Mouse (Mus musculus) heart, embryonic 12.5 days (tissue): ENCODE data around the gene Daam1. TPM values are rescaled to one million over a fixed set of nuclear protein-coding genes. Genes with fewer than 3 reads are reported as not detected.

ENCODE experiments used
- ATAC-seq: fragments of 200-750 bp; cut with Nextera tagmentation; 2 replicates; pipeline ENCODE4 v1.8.0; 2017; ENCODE audit warnings: moderate TSS enrichment, moderate library complexity; ENCODE audit not compliant: insufficient number of reproducible peaks, low FRiP score
- H3K27ac ChIP-seq: fragments of 300-500 bp; sonication (generic); 2 replicates; pipeline ENCODE4 v1.5.1; 2016; ENCODE audit warnings: mild to moderate bottlenecking, moderate library complexity; ENCODE audit not compliant: poor library complexity, severe bottlenecking
- H3K27me3 ChIP-seq: fragments of 300-500 bp; sonication (generic); replicated peaks from 2 replicates; pipeline ENCODE4 v1.6.1; 2016; ENCODE audit warnings: mild to moderate bottlenecking, moderate library complexity
- H3K36me3 ChIP-seq: fragments of 300-500 bp; sonication (generic); 2 replicates; pipeline ENCODE4 v1.6.1; 2016; ENCODE audit warnings: mild to moderate bottlenecking, moderate library complexity
- H3K4me1 ChIP-seq: fragments of 300-500 bp; sonication (generic); replicated peaks from 2 replicates; pipeline ENCODE4 v1.6.1; 2016; ENCODE audit warnings: mild to moderate bottlenecking
- H3K4me2 ChIP-seq: fragments of 300-500 bp; sonication (generic); 2 replicates; pipeline ENCODE4 v1.6.1; 2016; ENCODE audit warnings: mild to moderate bottlenecking, moderate library complexity
- H3K4me3 ChIP-seq: fragments of 300-500 bp; sonication (generic); 2 replicates; pipeline ENCODE4 v1.5.1; 2016; ENCODE audit warnings: mild to moderate bottlenecking
- H3K9ac ChIP-seq: fragments of 300-500 bp; sonication (generic); 2 replicates; pipeline ENCODE4 v1.6.1; 2016; ENCODE audit warnings: mild to moderate bottlenecking, moderate library complexity
- H3K9me3 ChIP-seq: fragments of 300-500 bp; sonication (generic); replicated peaks from 2 replicates; pipeline ENCODE4 v1.6.1; 2016; ENCODE audit warnings: mild to moderate bottlenecking, moderate library complexity
- WGBS: fragments of 180-500 bp; shearing (Covaris S2); methylation state at CpG from one replicate; pipeline ENCODE4 v1.1.7; 2016; 5-methylcytosine and 5-hydroxymethylcytosine counted together
- polyA plus RNA-seq: library from polyadenylated mRNA; unstranded; fragments of >200 nt; fragmentation: Nextera tagmentation; extraction: Ambion mirVana; gene quantifications from 2 replicates; pipeline ENCODE4 v1.2.1, GENCODE M21; 2016

The Daam1 gene
- polyA plus RNA-seq, 1 experiment from 2014 or later: 23.1 TPM

DNA sequence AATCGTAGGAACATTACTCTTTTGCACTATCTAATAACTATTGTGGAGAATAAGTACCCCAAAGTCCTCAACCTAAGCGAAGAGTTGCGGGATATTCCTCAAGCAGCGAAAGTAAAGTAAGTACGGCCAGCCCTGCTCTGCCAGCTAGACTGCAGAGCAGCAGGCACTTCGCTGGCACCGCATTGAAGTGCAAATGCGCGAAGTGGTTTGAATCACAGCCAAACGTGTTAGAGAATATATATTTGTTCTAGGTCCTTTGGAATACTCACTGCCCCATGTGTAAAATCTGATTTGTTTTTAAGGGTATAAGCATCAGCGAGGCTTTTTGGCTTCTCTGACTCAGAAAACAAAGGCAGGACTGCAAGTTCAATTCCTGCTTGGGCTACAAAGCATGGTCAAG, 149.9 kb downstream of the Daam1 start:
- no peak overlapping the region for H3K4me3 ChIP-seq
- WGBS: 89% methylated on average over 11 of the region's 11 CpGs
- peaks cover 87% of the 10 kb centered on the region for H3K4me1 ChIP-seq
- peak overlapping the region; percentile 64 for H3K27ac ChIP-seq
- no peak overlapping the region for H3K9ac ChIP-seq
- no peak overlapping the region for H3K4me2 ChIP-seq
- H3K36me3 ChIP-seq: peaks cover 74% of the 10 kb centered on the region
- ATAC-seq: no peak
- no peaks in the 10 kb centered on the region for H3K9me3 ChIP-seq
- no peaks in the 10 kb centered on the region for H3K27me3 ChIP-seq

DNA sequence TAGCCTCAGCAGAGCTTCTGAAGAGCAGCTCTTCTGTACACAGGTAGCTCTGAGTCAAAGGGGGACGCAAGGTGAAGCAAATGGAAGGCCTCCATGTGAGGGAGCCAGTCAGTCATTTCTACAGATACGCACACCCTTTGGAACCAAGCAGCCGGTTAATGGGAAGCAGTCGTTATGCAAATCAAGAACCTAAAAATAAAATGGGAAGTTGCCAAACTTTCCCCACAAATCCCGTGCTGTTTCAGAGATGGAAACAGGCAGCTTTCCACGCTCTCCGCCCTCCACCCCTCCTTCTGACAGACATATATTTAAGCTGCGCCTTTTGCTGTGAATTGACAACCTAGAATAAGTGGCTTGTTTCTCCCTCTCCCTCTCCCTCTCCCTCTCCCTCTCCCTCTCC, 150.4 kb downstream of the Daam1 start:
- peak overlapping the region; percentile 64 for H3K27ac ChIP-seq
- peaks cover 75% of the 10 kb centered on the region for H3K36me3 ChIP-seq
- H3K4me2 ChIP-seq: no peak overlapping the region
- H3K27me3 ChIP-seq: no peaks in the 10 kb centered on the region
- H3K9me3 ChIP-seq: no peaks in the 10 kb centered on the region
- WGBS: 44% methylated on average over 8 of the region's 8 CpGs
- peaks cover 82% of the 10 kb centered on the region for H3K4me1 ChIP-seq
- ATAC-seq: no peak
- no peak overlapping the region for H3K4me3 ChIP-seq
- no peak overlapping the region for H3K9ac ChIP-seq

DNA sequence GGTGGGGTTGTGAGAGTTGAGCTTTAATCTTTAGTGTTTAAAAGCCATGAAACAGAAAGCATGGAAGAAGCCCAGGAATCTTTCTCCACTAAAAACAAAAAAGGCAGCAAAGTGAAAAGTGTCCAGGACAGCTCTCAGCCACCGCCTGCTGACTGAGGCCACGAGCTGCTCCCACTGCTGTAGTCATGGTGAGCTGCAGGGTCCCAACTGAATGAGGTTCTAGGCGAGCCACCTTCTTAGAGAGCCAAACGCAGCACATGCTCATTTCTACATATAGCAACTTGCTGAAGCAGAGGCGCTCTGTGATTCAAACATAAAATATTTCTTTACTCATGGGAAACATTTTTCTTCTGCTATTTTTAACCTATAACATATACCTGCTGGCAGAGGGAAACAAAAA, 150.9 kb downstream of the Daam1 start:
- Histone ChIP-seq H3K4me3 (no peak overlapping the region), H3K9ac (no peak overlapping the region), H3K27ac (peak overlapping the region; percentile 64), H3K36me3 (peaks cover 77% of the 10 kb centered on the region), H3K4me1 (peaks cover 76% of the 10 kb centered on the region), H3K9me3 (no peaks in the 10 kb centered on the region), H3K27me3 (no peaks in the 10 kb centered on the region), H3K4me2 (no peak overlapping the region)
- 54% methylated on average over 5 of the region's 5 CpGs for WGBS
- no peak for ATAC-seq

DNA sequence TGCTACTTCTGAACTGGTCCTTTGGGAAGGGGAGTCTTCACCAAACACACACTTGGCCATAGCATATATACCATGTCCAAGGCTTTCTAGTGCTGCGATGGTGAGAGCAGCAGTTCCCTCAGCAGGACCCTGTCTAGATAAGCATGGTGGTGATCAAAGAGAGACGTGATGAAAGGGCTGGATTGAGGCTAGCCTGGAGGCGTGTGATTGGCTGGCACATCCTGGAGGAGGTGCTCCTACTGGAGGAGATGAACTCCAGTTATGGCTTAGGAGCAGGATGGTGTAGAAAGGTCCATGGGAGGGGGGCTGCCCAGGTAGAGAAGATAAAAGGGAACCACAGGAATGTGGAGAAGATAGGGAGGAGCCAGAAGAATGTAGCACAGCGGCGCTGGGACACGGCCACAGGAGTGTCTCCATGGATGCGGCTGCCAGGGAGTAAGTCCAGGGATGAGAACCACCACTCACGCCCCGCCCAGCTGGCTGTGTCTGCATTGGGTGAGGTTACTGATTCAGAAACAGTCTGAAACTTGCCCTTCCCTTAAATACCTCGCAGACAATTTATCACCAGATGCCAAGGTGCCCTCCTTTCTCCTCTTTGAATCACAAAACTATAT, 152.3 kb downstream of the Daam1 start:
- ATAC-seq: peak; percentile 50
- peak overlapping the region; percentile 69 for H3K27ac ChIP-seq

GRCm38 (mm10) chr12:71987161-71987560, 156.3 kb downstream of the Daam1 start:
- H3K4me2 ChIP-seq: no peak overlapping the region
- H3K4me3 ChIP-seq: no peak overlapping the region
- no peaks in the 10 kb centered on the region for H3K9me3 ChIP-seq
- H3K4me1 ChIP-seq: peaks cover 27% of the 10 kb centered on the region
- no peak overlapping the region for H3K9ac ChIP-seq
- peaks cover 89% of the 10 kb centered on the region for H3K36me3 ChIP-seq
- 87% methylated on average over 2 of the region's 2 CpGs for WGBS
- H3K27me3 ChIP-seq: no peaks in the 10 kb centered on the region
- no peak overlapping the region for H3K27ac ChIP-seq
- no peak for ATAC-seq

More for the DNA sequence above, 152.3 kb downstream of the Daam1 start:
- Histone ChIP-seq H3K27me3 (no peaks in the 10 kb centered on the region), H3K4me1 (peaks cover 62% of the 10 kb centered on the region), H3K9me3 (no peaks in the 10 kb centered on the region), H3K9ac (no peak overlapping the region), H3K36me3 (peaks cover 72% of the 10 kb centered on the region), H3K4me2 (no peak overlapping the region), H3K4me3 (no peak overlapping the region)
- 34% methylated on average over 10 of the region's 10 CpGs for WGBS

DNA sequence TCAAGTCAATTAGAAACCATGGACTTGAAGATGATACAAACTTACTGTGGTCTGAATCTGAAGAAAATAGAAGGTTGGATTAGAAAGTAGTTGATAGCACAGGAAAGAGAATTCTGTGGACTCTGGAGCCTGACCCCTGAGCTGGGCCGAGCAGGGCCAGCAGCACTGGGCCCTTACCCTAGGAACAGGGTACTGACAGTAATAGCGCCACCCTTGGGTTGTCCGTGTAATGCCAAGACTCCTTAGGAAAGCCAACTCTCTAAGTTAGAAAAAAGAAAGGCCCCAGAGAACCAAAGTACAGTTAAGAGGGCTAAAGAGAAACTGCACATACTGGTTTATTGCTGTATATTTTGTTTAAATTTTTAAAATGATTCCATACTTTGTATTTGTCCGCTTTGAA, 157.0 kb downstream of the Daam1 start:
- H3K4me2 ChIP-seq: no peak overlapping the region
- 84% methylated on average over 4 of the region's 4 CpGs for WGBS
- no peaks in the 10 kb centered on the region for H3K27me3 ChIP-seq
- peaks cover 89% of the 10 kb centered on the region for H3K36me3 ChIP-seq
- H3K27ac ChIP-seq: no peak overlapping the region
- peaks cover 19% of the 10 kb centered on the region for H3K4me1 ChIP-seq
- no peak overlapping the region for H3K9ac ChIP-seq
- ATAC-seq: no peak
- no peaks in the 10 kb centered on the region for H3K9me3 ChIP-seq
- no peak overlapping the region for H3K4me3 ChIP-seq

DNA sequence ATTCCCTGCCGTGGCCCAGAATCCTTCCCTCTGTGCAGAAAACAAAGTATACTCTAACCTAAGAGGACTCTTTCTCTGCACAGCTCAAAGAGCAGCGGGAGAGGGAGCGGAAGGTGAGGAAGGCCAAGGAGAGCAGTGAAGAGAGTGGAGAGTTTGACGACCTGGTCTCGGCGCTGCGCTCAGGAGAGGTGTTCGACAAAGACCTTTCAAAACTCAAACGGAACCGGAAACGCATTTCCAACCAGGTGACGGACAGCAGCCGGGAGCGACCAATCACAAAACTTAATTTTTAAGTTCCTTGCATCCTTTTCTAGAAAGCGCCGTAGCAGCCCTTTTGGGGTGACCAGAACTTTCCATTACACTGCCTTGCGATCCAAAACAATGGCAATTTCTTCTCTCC, 158.7 kb downstream of the Daam1 start:
- Histone ChIP-seq H3K4me1 (peaks cover 8% of the 10 kb centered on the region), H3K9ac (no peak overlapping the region), H3K9me3 (no peaks in the 10 kb centered on the region), H3K4me2 (no peak overlapping the region), H3K36me3 (peaks cover 86% of the 10 kb centered on the region), H3K4me3 (no peak overlapping the region), H3K27me3 (no peaks in the 10 kb centered on the region), H3K27ac (no peak overlapping the region)
- 94% methylated on average over 17 of the region's 17 CpGs for WGBS
- ATAC-seq: no peak

DNA sequence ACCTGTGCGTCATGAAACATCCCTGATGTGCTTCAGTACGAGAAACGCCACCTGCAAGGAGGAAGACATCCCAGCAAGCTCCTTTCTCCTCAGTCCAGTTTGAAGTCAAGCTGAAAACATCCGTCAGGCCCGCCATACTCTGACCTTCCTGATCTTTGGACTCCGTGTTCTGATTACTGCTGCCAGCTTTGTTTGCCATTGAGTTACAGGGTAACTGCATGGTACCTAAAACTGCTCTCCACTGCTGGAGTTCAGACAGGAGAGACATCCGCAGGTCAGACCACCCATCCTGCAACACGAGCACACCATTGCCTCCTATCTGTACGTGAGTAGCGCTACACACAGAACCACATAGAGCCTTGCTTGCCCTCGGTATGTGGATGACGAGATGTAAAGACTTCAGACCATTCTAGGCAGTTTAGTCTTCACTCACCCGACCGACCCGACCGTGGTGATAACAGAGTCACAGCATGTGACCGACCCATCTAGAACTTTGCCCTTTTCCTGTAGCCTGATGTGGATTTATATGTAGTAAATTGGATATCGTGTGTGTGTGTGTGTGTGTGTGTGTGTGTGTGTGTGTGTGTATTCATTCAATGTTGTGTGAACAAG, 161.8 kb downstream of the Daam1 start:
- H3K27me3 ChIP-seq: no peaks in the 10 kb centered on the region
- no peak for ATAC-seq
- 90% methylated on average over 18 of the region's 18 CpGs for WGBS
- H3K9ac ChIP-seq: no peak overlapping the region
- peaks cover 12% of the 10 kb centered on the region for H3K4me1 ChIP-seq
- no peak overlapping the region for H3K27ac ChIP-seq
- H3K4me2 ChIP-seq: no peak overlapping the region
- H3K9me3 ChIP-seq: no peaks in the 10 kb centered on the region
- no peak overlapping the region for H3K4me3 ChIP-seq
- H3K36me3 ChIP-seq: peaks cover 67% of the 10 kb centered on the region

- H3K4me3 ChIP-seq: no peak overlapping the region
- H3K9ac ChIP-seq: no peak overlapping the region
- 91% methylated on average over 8 of the region's 8 CpGs for WGBS
- no peak for ATAC-seq
- H3K27ac ChIP-seq: no peak overlapping the region
- H3K4me1 ChIP-seq: peaks cover 31% of the 10 kb centered on the region
- no peak overlapping the region for H3K4me2 ChIP-seq
- no peaks in the 10 kb centered on the region for H3K27me3 ChIP-seq
- H3K9me3 ChIP-seq: no peaks in the 10 kb centered on the region
- peaks cover 37% of the 10 kb centered on the region for H3K36me3 ChIP-seq
Measured at GRCm38 (mm10) chr12:71995831-71996230, 165.0 kb downstream of the Daam1 start.

- peaks cover 41% of the 10 kb centered on the region for H3K4me1 ChIP-seq
- H3K4me3 ChIP-seq: no peak overlapping the region
- H3K27me3 ChIP-seq: no peaks in the 10 kb centered on the region
- H3K36me3 ChIP-seq: peaks cover 28% of the 10 kb centered on the region
- ATAC-seq: no peak
- H3K4me2 ChIP-seq: no peak overlapping the region
- peak overlapping the region; percentile 89; the same call in 1 of the 2 replicates for H3K27ac ChIP-seq
- no peaks in the 10 kb centered on the region for H3K9me3 ChIP-seq
- WGBS: 79% methylated on average over 2 of the region's 2 CpGs
- no peak overlapping the region for H3K9ac ChIP-seq
Measured at GRCm38 (mm10) chr12:71996920-71997319, 166.0 kb downstream of the Daam1 start.

DNA sequence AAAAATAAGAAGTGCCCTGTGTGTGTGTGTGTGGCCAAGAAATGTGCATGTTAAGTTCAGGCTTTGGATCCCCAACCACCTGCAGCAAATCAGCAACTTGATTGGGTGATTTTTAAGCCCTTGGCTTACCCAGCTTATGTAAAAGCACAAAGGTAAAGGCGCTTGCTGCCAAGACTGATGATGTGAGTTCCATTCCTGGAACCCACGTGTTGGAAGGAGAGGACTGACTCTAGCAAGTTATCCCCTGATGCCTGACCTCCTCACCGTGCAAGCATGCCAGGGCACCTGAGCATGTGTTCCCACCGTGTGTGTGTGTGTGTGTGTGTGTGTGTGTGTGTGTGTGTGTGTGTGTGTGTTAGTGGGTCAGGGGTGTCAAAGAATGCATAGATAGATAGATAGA, 166.5 kb downstream of the Daam1 start:
- Histone ChIP-seq H3K9ac (no peak overlapping the region), H3K4me3 (no peak overlapping the region), H3K9me3 (no peaks in the 10 kb centered on the region), H3K36me3 (peaks cover 26% of the 10 kb centered on the region), H3K27ac (peak overlapping the region; percentile 89), H3K4me1 (peaks cover 44% of the 10 kb centered on the region), H3K4me2 (no peak overlapping the region), H3K27me3 (no peaks in the 10 kb centered on the region)
- WGBS: 66% methylated on average over 4 of the region's 4 CpGs
- ATAC-seq: no peak

DNA sequence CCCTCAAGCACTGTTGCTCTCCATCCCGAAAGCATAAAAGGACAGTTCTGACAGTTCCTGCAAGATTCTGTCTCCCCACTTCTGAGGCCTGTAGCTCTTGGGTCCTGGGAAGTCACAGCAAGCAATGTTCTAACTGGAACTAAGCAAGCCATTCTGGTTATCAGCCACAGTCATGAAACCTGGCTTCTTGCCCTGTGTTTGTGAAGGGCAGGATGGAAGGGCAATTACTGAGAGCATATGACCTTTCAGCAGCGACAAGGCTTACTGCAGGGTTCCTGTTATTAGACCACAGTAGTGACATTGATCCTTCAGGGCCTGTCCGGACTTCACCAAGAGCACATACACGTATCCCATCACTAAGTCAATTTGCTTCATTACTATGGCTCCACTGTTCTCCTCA, 167.8 kb downstream of the Daam1 start:
- Histone ChIP-seq H3K4me2 (no peak overlapping the region), H3K27me3 (no peaks in the 10 kb centered on the region), H3K4me1 (peaks cover 43% of the 10 kb centered on the region), H3K9me3 (no peaks in the 10 kb centered on the region), H3K36me3 (peaks cover 14% of the 10 kb centered on the region), H3K4me3 (no peak overlapping the region), H3K9ac (peak overlapping the region; percentile 41; the same call in 1 of the 2 replicates), H3K27ac (peak overlapping the region; percentile 89)
- WGBS: 39% methylated on average over 4 of the region's 4 CpGs
- peak; percentile 62; the same call in 1 of the 2 replicates for ATAC-seq
